Mouse (Mus musculus) bone marrow macrophage, adult 2 months (primary cell): ENCODE measurements around the gene Vcam1.

Experiments used
- CTCF ChIP-seq: IDR thresholded peaks from 2 replicates; pipeline ENCODE4 v1.5.1; 2012; ENCODE audit warnings: low read depth, mild to moderate bottlenecking, low read length, moderate library complexity
- POLR2A ChIP-seq: IDR thresholded peaks from 2 replicates; pipeline ENCODE4 v1.6.1; 2012; ENCODE audit warnings: mild to moderate bottlenecking, low read depth, low read length, borderline replicate concordance

DNA sequence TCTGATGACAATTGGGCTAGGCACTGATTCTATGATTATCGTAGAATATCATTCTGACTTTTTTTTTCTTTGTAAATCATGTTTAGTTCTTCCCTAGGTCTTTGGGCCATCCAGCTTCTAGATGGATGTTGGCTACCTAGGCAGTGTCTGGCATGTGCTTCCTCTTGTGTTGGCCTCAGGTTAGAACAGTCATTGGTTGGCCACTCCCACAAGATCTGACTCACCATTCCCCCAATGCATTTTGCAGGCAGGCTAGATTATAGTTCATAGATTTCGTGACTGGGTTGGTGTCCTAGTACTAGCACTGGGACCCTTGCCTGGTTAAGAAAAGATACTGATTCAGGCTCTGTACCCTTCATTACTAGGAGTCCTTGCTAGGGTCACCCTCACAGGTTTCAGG is 67.3 kb downstream of the Vcam1 start:
- TF ChIP-seq CTCF = no peak
- TF ChIP-seq POLR2A = no peak
